Mouse (Mus musculus): ENCODE results near the gene Fkbp9. TPM values are rescaled to one million over a fixed set of nuclear protein-coding genes. Genes with fewer than 3 reads are reported as not detected.
A peak's percentile ranks its signal among the peaks of the same experiment; 100 is the strongest.

Fkbp9 gene
- polyA plus RNA-seq, 1 experiment, result 19.7 TPM

- no peak overlapping the region for H3K27ac ChIP-seq (ENCODE audit: insufficient read depth, low read length)
- 86% methylated on average over 7 of the region's 7 CpGs for WGBS
- DNase-seq, result no peak
Measured at GRCm38 (mm10) chr6:56919330-56920044, 87.6 kb downstream of the Fkbp9 start.

GRCm38 (mm10) chr6:56920222-56921092 lies 88.6 kb downstream of the Fkbp9 start:
- 70% methylated on average over 12 of the region's 12 CpGs for WGBS
- DNase-seq, result no peak
- no peak overlapping the region for H3K4me3 ChIP-seq (replicated peaks; ENCODE audit: insufficient read depth, low read depth, low read length)
- no peaks in the 10 kb centered on the region for H3K27me3 ChIP-seq (ENCODE audit: control insufficient read depth, insufficient read depth, low read length)
- no peaks in the 10 kb centered on the region; the same call in 1 of the 2 replicates for H3K4me1 ChIP-seq (ENCODE audit: control insufficient read depth, insufficient read depth, low read length)
- no peak overlapping the region for H3K27ac ChIP-seq (ENCODE audit: insufficient read depth, low read length)
- TF ChIP-seq CTCF (IDR thresholded peaks at IDR 0.05; ENCODE audit: borderline replicate concordance, insufficient read depth, low read depth, low read length) (no peak), POLR2A (IDR thresholded peaks at IDR 0.05; ENCODE audit: borderline replicate concordance, insufficient read depth, low read length) (no peak)

More at GRCm38 (mm10) chr6:56919330-56920044, 87.6 kb downstream of the Fkbp9 start:
- TF ChIP-seq POLR2A (IDR thresholded peaks at IDR 0.05; ENCODE audit: borderline replicate concordance, insufficient read depth, low read length) (no peak), CTCF (IDR thresholded peaks at IDR 0.05; ENCODE audit: borderline replicate concordance, insufficient read depth, low read depth, low read length) (no peak)
- no peaks in the 10 kb centered on the region; the same call in 1 of the 2 replicates for H3K4me1 ChIP-seq (ENCODE audit: control insufficient read depth, insufficient read depth, low read length)
- no peaks in the 10 kb centered on the region for H3K27me3 ChIP-seq (ENCODE audit: control insufficient read depth, insufficient read depth, low read length)
- H3K4me3 ChIP-seq (replicated peaks; ENCODE audit: insufficient read depth, low read depth, low read length), result no peak overlapping the region

GRCm38 (mm10) chr6:56923331-56923725 lies 91.5 kb downstream of the Fkbp9 start:
- Histone ChIP-seq H3K27me3 (ENCODE audit: control insufficient read depth, insufficient read depth, low read length) (no peaks in the 10 kb centered on the region), H3K4me1 (ENCODE audit: control insufficient read depth, insufficient read depth, low read length) (no peaks in the 10 kb centered on the region; the same call in 1 of the 2 replicates), H3K4me3 (replicated peaks; ENCODE audit: insufficient read depth, low read depth, low read length) (peak overlapping the region; percentile 85), H3K27ac (ENCODE audit: insufficient read depth, low read length) (peak overlapping the region; percentile 58)
- TF ChIP-seq POLR2A (IDR thresholded peaks at IDR 0.05; ENCODE audit: borderline replicate concordance, insufficient read depth, low read length) (no peak), CTCF (IDR thresholded peaks at IDR 0.05; ENCODE audit: borderline replicate concordance, insufficient read depth, low read depth, low read length) (no peak)
- no peak for DNase-seq
- WGBS, result 1% methylated on average over 25 of the region's 25 CpGs

- peak; percentile 94 to 95 for DNase-seq
- 3% methylated on average over 64 of the region's 64 CpGs for WGBS
- Histone ChIP-seq H3K27ac (ENCODE audit: insufficient read depth, low read length) (peak within 1 kb of the TSS; percentile 87), H3K27me3 (ENCODE audit: control insufficient read depth, insufficient read depth, low read length) (no peaks in the 10 kb centered on the region), H3K4me3 (replicated peaks; ENCODE audit: insufficient read depth, low read depth, low read length) (peak within 1 kb of the TSS; percentile 85), H3K4me1 (ENCODE audit: control insufficient read depth, insufficient read depth, low read length) (no peaks in the 10 kb centered on the region; the same call in 1 of the 2 replicates)
- TF ChIP-seq CTCF (IDR thresholded peaks at IDR 0.05; ENCODE audit: borderline replicate concordance, insufficient read depth, low read depth, low read length) (no peak), POLR2A (IDR thresholded peaks at IDR 0.05; ENCODE audit: borderline replicate concordance, insufficient read depth, low read length) (peak; percentile 70; the same call in 1 of the 2 replicates)
Measured at GRCm38 (mm10) chr6:56923726-56924707, 92.2 kb downstream of the Fkbp9 start, which contains the start of the genes Nt5c3 and Vmn1r4. Gene Nt5c3 (minus strand): TSS chr6:56923932. Gene Vmn1r4 (plus strand): TSS chr6:56924015.

Other genes starting within 250 kb of the Fkbp9 start
- 25.7 and 28.4 TPM in 2 replicates for gene Lsm5, start 127.3 kb upstream of the Fkbp9 start, polyA plus RNA-seq (2012; rRNA removed)
- gene Avl9, start 117.2 kb upstream of the Fkbp9 start, polyA plus RNA-seq (2012; rRNA removed), result 20.8 and 21.2 TPM in 2 replicates
- 34.4 and 35.6 TPM in 2 replicates for gene Kbtbd2, start 34.2 kb upstream of the Fkbp9 start, polyA plus RNA-seq (2012; rRNA removed)
- gene Nt5c3, start 91.9 kb downstream of the Fkbp9 start, polyA plus RNA-seq (2012; rRNA removed), result 38.8 and 47.7 TPM in 2 replicates
- 0.33 and 0.59 TPM in 2 replicates for gene Vmn1r4, start 92.0 kb downstream of the Fkbp9 start, polyA plus RNA-seq (2012; rRNA removed)
- gene Vmn1r5, start 138.2 kb downstream of the Fkbp9 start, polyA plus RNA-seq (2012; rRNA removed), result not detected in 2 replicates
- gene Vmn1r6, start 165.2 kb downstream of the Fkbp9 start, polyA plus RNA-seq (2012; rRNA removed), result not detected in 2 replicates
- gene Vmn1r7, start 193.3 kb downstream of the Fkbp9 start, polyA plus RNA-seq (2012; rRNA removed), result not detected in 2 replicates
- not detected in 2 replicates for gene Vmn1r8, start 200.2 kb downstream of the Fkbp9 start, polyA plus RNA-seq (2012; rRNA removed)
- not detected in 2 replicates for gene Vmn1r9, start 234.7 kb downstream of the Fkbp9 start, polyA plus RNA-seq (2012; rRNA removed)

Measured in cerebellum, adult 2 months (tissue).